Mouse (Mus musculus): ENCODE measurements around the gene Cmc2. TPM values are rescaled to one million over a fixed set of nuclear protein-coding genes. Genes with fewer than 3 reads are reported as not detected.

Cmc2 gene
- polyA plus RNA-seq (2015; fragmentation: Nextera tagmentation; extraction: Ambion mirVana) = 78.7 and 80.7 TPM in 2 replicates

- Histone ChIP-seq H3K27ac (peak within 1 kb of the TSS; percentile 74), H3K9ac (peak within 1 kb of the TSS; percentile 87), H3K36me3 (peaks cover 11% of the 10 kb centered on the region; the same call in 1 of the 2 replicates), H3K4me2 (peak within 1 kb of the TSS; percentile 78), H3K4me3 (peak within 1 kb of the TSS; percentile 78), H3K4me1 (peaks cover 17% of the 10 kb centered on the region), H3K9me3 (no peaks in the 10 kb centered on the region), H3K27me3 (no peaks in the 10 kb centered on the region)
- under 1% methylated on average over 57 of the region's 57 CpGs for WGBS
- ATAC-seq (ENCODE audit: insufficient number of reproducible peaks, insufficient read depth, low FRiP score, low TSS enrichment, low read depth) = peak; percentile 91
Measured at GRCm38 (mm10) chr8:116921337-116922059, at the start of gene Cmc2, which contains the start of gene Cenpn. Gene Cmc2, minus strand, starts transcription at chr8:116921455. Gene Cenpn, plus strand, starts transcription at chr8:116921730.

GRCm38 (mm10) chr8:116969531-116969930, 48.3 kb upstream of the Cmc2 start:
- H3K4me3 ChIP-seq = no peak overlapping the region
- no peaks in the 10 kb centered on the region for H3K27me3 ChIP-seq
- H3K4me1 ChIP-seq = no peaks in the 10 kb centered on the region
- 79% methylated on average over 6 of the region's 6 CpGs for WGBS
- H3K4me2 ChIP-seq = no peak overlapping the region
- no peaks in the 10 kb centered on the region for H3K9me3 ChIP-seq
- H3K27ac ChIP-seq = no peak overlapping the region
- no peak overlapping the region for H3K9ac ChIP-seq
- H3K36me3 ChIP-seq = no peaks in the 10 kb centered on the region
- ATAC-seq (ENCODE audit: insufficient number of reproducible peaks, insufficient read depth, low FRiP score, low TSS enrichment, low read depth) = no peak

- no peaks in the 10 kb centered on the region for H3K27me3 ChIP-seq
- no peak overlapping the region for H3K4me2 ChIP-seq
- no peaks in the 10 kb centered on the region for H3K9me3 ChIP-seq
- H3K4me1 ChIP-seq = peaks cover 13% of the 10 kb centered on the region
- H3K36me3 ChIP-seq = peaks cover 60% of the 10 kb centered on the region
- H3K9ac ChIP-seq = no peak overlapping the region
- no peak overlapping the region for H3K4me3 ChIP-seq
- no peak for ATAC-seq (ENCODE audit: insufficient number of reproducible peaks, insufficient read depth, low FRiP score, low TSS enrichment, low read depth)
- WGBS = 96% methylated on average over 9 of the region's 9 CpGs
- H3K27ac ChIP-seq = no peak overlapping the region
Measured at GRCm38 (mm10) chr8:116954415-116954814, 33.2 kb upstream of the Cmc2 start.

- no peak for ATAC-seq (ENCODE audit: insufficient number of reproducible peaks, insufficient read depth, low FRiP score, low TSS enrichment, low read depth)
- H3K9ac ChIP-seq = no peak overlapping the region
Measured at GRCm38 (mm10) chr8:116952428-116952827, 31.2 kb upstream of the Cmc2 start.

GRCm38 (mm10) chr8:116951778-116952177, 30.5 kb upstream of the Cmc2 start:
- H3K9ac ChIP-seq = no peak overlapping the region
- H3K4me3 ChIP-seq = no peak overlapping the region
- peaks cover 38% of the 10 kb centered on the region for H3K36me3 ChIP-seq
- H3K4me1 ChIP-seq = peaks cover 13% of the 10 kb centered on the region
- ATAC-seq (ENCODE audit: insufficient number of reproducible peaks, insufficient read depth, low FRiP score, low TSS enrichment, low read depth) = no peak
- 94% methylated on average over 2 of the region's 2 CpGs for WGBS
- H3K27ac ChIP-seq = no peak overlapping the region
- H3K4me2 ChIP-seq = no peak overlapping the region
- no peaks in the 10 kb centered on the region for H3K9me3 ChIP-seq
- no peaks in the 10 kb centered on the region for H3K27me3 ChIP-seq

More at GRCm38 (mm10) chr8:116952428-116952827, 31.2 kb upstream of the Cmc2 start:
- H3K4me1 ChIP-seq = peaks cover 13% of the 10 kb centered on the region
- H3K9me3 ChIP-seq = no peaks in the 10 kb centered on the region
- 90% methylated on average over 8 of the region's 8 CpGs for whole genome bisulfite sequencing
- H3K27me3 ChIP-seq = no peaks in the 10 kb centered on the region
- H3K4me2 ChIP-seq = no peak overlapping the region
- no peak overlapping the region for H3K4me3 ChIP-seq
- H3K27ac ChIP-seq = no peak overlapping the region
- H3K36me3 ChIP-seq = peaks cover 44% of the 10 kb centered on the region

- no peaks in the 10 kb centered on the region for H3K27me3 ChIP-seq
- peaks cover 34% of the 10 kb centered on the region for H3K36me3 ChIP-seq
- H3K4me1 ChIP-seq = peaks cover 14% of the 10 kb centered on the region
- H3K4me2 ChIP-seq = no peak overlapping the region
- H3K27ac ChIP-seq = 0 out of 2 replicates have a peak overlapping the region, but pooled peaks have one; percentile 16
- H3K4me3 ChIP-seq = no peak overlapping the region
- no peaks in the 10 kb centered on the region for H3K9me3 ChIP-seq
- WGBS = 48% methylated on average over 5 of the region's 5 CpGs
- no peak for ATAC-seq (ENCODE audit: insufficient number of reproducible peaks, insufficient read depth, low FRiP score, low TSS enrichment, low read depth)
- H3K9ac ChIP-seq = no peak overlapping the region
Measured at GRCm38 (mm10) chr8:116951369-116951768, 30.1 kb upstream of the Cmc2 start.

GRCm38 (mm10) chr8:116947589-116947988, 26.3 kb upstream of the Cmc2 start:
- no peak overlapping the region for H3K4me2 ChIP-seq
- no peak overlapping the region for H3K9ac ChIP-seq
- ATAC-seq (ENCODE audit: insufficient number of reproducible peaks, insufficient read depth, low FRiP score, low TSS enrichment, low read depth) = no peak
- H3K4me1 ChIP-seq = peaks cover 35% of the 10 kb centered on the region
- H3K36me3 ChIP-seq = no peaks in the 10 kb centered on the region
- no peak overlapping the region for H3K4me3 ChIP-seq
- H3K9me3 ChIP-seq = no peaks in the 10 kb centered on the region
- no peak overlapping the region for H3K27ac ChIP-seq
- 86% methylated on average over 7 of the region's 7 CpGs for WGBS
- no peaks in the 10 kb centered on the region for H3K27me3 ChIP-seq

GRCm38 (mm10) chr8:116946851-116947250, 25.6 kb upstream of the Cmc2 start:
- no peak overlapping the region for H3K27ac ChIP-seq
- H3K27me3 ChIP-seq = no peaks in the 10 kb centered on the region
- no peaks in the 10 kb centered on the region for H3K36me3 ChIP-seq
- H3K4me3 ChIP-seq = no peak overlapping the region
- no peaks in the 10 kb centered on the region for H3K9me3 ChIP-seq
- peaks cover 32% of the 10 kb centered on the region for H3K4me1 ChIP-seq
- no peak for ATAC-seq (ENCODE audit: insufficient number of reproducible peaks, insufficient read depth, low FRiP score, low TSS enrichment, low read depth)
- H3K9ac ChIP-seq = no peak overlapping the region
- no peak overlapping the region for H3K4me2 ChIP-seq
- WGBS = 90% methylated on average over 6 of the region's 6 CpGs

GRCm38 (mm10) chr8:116946268-116946838, 25.1 kb upstream of the Cmc2 start:
- Histone ChIP-seq H3K9ac (0 out of 2 replicates have a peak overlapping the region, but pooled peaks have one; percentile 33), H3K4me3 (no peak overlapping the region), H3K9me3 (no peaks in the 10 kb centered on the region), H3K27ac (no peak overlapping the region), H3K36me3 (no peaks in the 10 kb centered on the region), H3K4me1 (peaks cover 27% of the 10 kb centered on the region), H3K4me2 (no peak overlapping the region), H3K27me3 (no peaks in the 10 kb centered on the region)
- 85% methylated on average over 21 of the region's 21 CpGs for WGBS
- ATAC-seq (ENCODE audit: insufficient number of reproducible peaks, insufficient read depth, low FRiP score, low TSS enrichment, low read depth) = no peak

GRCm38 (mm10) chr8:116945169-116945910, 24.1 kb upstream of the Cmc2 start:
- no peak overlapping the region; the same call in 1 of the 2 replicates for H3K9ac ChIP-seq
- H3K4me3 ChIP-seq = no peak overlapping the region
- no peaks in the 10 kb centered on the region for H3K27me3 ChIP-seq
- no peak overlapping the region for H3K4me2 ChIP-seq
- no peak for ATAC-seq (ENCODE audit: insufficient number of reproducible peaks, insufficient read depth, low FRiP score, low TSS enrichment, low read depth)
- peaks cover 4% of the 10 kb centered on the region for H3K36me3 ChIP-seq
- no peak overlapping the region for H3K27ac ChIP-seq
- H3K4me1 ChIP-seq = peaks cover 22% of the 10 kb centered on the region
- H3K9me3 ChIP-seq = no peaks in the 10 kb centered on the region
- 75% methylated on average over 9 of the region's 9 CpGs for WGBS

- Histone ChIP-seq H3K4me2 (peak overlapping the region; percentile 96), H3K27me3 (no peaks in the 10 kb centered on the region), H3K27ac (no peak overlapping the region), H3K9ac (peak overlapping the region; percentile 88), H3K9me3 (no peaks in the 10 kb centered on the region), H3K36me3 (peaks cover 4% of the 10 kb centered on the region), H3K4me3 (peak overlapping the region; percentile 97), H3K4me1 (peaks cover 22% of the 10 kb centered on the region)
- ATAC-seq (ENCODE audit: insufficient number of reproducible peaks, insufficient read depth, low FRiP score, low TSS enrichment, low read depth) = no peak
- 9% methylated on average over 4 of the region's 4 CpGs for WGBS
Measured at GRCm38 (mm10) chr8:116944385-116944696, 23.1 kb upstream of the Cmc2 start.
